Mouse (Mus musculus): ENCODE measurements around the gene Etnppl. TPM values are rescaled to one million over a fixed set of nuclear protein-coding genes. Genes with fewer than 3 reads are reported as not detected.

The Etnppl gene
- total and polyA plus RNA-seq, 3 experiments, result not detected

DNA sequence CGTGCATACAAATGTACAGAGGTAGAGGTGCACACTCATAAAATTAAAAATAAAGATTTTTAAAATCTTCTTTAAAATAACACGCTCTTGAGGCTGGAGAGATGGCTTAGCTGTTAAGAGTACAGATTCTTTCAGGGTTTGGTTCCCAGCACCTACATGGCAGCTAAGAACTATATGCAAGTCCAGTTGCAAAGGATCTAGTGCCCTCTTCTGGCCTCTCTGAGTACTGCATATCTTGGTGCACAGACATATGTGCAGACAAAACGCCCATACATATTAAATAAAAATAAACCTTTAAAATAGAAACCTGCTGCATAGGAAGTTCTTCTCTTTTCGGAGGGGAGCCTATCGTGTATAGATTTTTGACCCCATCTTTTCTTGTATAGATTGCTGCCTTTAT, 11.1 kb downstream of the Etnppl start:
- no peak overlapping the region for H3K27ac ChIP-seq (ENCODE audit: control insufficient read depth, low read depth, low read length)
- H3K36me3 ChIP-seq (ENCODE audit: control insufficient read depth in 1 of 2, insufficient read depth in 2 of 2, low read length in 2 of 2), result no peaks in the 10 kb centered on the region
- H3K9me3 ChIP-seq (replicated peaks; ENCODE audit: insufficient read depth, low read length), result no peaks in the 10 kb centered on the region
- H3K4me3 ChIP-seq (ENCODE audit: control insufficient read depth in 1 of 2, insufficient read depth in 1 of 2, low read depth in 2 of 2, low read length in 2 of 2), result no peak overlapping the region
- TF ChIP-seq MAZ (IDR thresholded peaks at IDR 0.05; ENCODE audit: low read depth, low read length) (no peak), CTCF (IDR thresholded peaks at IDR 0.05 in 2 of 3, conservative IDR thresholded peaks at IDR 0.05 in 1 of 3; ENCODE audit: control insufficient read depth in 1 of 3, insufficient read depth in 1 of 3, low read depth in 2 of 3, low read length in 3 of 3, poor library complexity in 1 of 3, severe bottlenecking in 1 of 3) (peak in 2 of 3 experiments; percentile 36 to 38; a peak in 4 of 6 replicates), POLR2A (IDR thresholded peaks at IDR 0.05; ENCODE audit: control insufficient read depth in 1 of 2, insufficient read depth in 1 of 2, low read depth in 1 of 2, low read length in 2 of 2, poor library complexity in 1 of 2) (no peak), TBP (IDR thresholded peaks at IDR 0.05; ENCODE audit: low read depth, low read length) (no peak), CHD2 (IDR thresholded peaks at IDR 0.05; ENCODE audit: low read length) (no peak), MXI1 (IDR thresholded peaks at IDR 0.05; ENCODE audit: low read depth, low read length) (no peak), POLR2AphosphoS2 (IDR thresholded peaks at IDR 0.05; ENCODE audit: low read length) (no peak), JUND (IDR thresholded peaks at IDR 0.05; ENCODE audit: low read depth, low read length) (no peak), RCOR1 (IDR thresholded peaks at IDR 0.05; ENCODE audit: low read depth, low read length) (no peak), POLR2AphosphoS5 (IDR thresholded peaks at IDR 0.05; ENCODE audit: borderline replicate concordance, low read depth, low read length) (no peak), ZKSCAN1 (IDR thresholded peaks at IDR 0.05; ENCODE audit: low read depth, low read length) (no peak), SIN3A (IDR thresholded peaks at IDR 0.05; ENCODE audit: low read length) (no peak), RAD21 (IDR thresholded peaks at IDR 0.05; ENCODE audit: low read depth, low read length) (peak; percentile 29), MYB (IDR thresholded peaks at IDR 0.05; ENCODE audit: low read depth, low read length) (no peak), EP300 (IDR thresholded peaks at IDR 0.05; ENCODE audit: low read depth in 1 of 2, low read length in 2 of 2) (no peak), GATA1 (IDR thresholded peaks at IDR 0.05; ENCODE audit: low read depth, low read length) (no peak), CHD1 (IDR thresholded peaks at IDR 0.05; ENCODE audit: low read depth, low read length) (no peak)
- no peaks in the 10 kb centered on the region for H3K4me1 ChIP-seq (ENCODE audit: control insufficient read depth in 1 of 2, insufficient read depth in 2 of 2, low read length in 2 of 2)
- H3K9ac ChIP-seq (ENCODE audit: control insufficient read depth, low read depth, low read length, poor library complexity, severe bottlenecking), result no peak overlapping the region
- peak; percentile 34 for DNase-seq (ENCODE audit: low read depth, low spot score)
- H3K27me3 ChIP-seq (ENCODE audit: control insufficient read depth in 1 of 2, insufficient read depth in 2 of 2, low read length in 2 of 2), result no peaks in the 10 kb centered on the region
- H3K79me2 ChIP-seq (ENCODE audit: control insufficient read depth, insufficient read depth, low read length, poor library complexity), result no peaks in the 10 kb centered on the region

DNA sequence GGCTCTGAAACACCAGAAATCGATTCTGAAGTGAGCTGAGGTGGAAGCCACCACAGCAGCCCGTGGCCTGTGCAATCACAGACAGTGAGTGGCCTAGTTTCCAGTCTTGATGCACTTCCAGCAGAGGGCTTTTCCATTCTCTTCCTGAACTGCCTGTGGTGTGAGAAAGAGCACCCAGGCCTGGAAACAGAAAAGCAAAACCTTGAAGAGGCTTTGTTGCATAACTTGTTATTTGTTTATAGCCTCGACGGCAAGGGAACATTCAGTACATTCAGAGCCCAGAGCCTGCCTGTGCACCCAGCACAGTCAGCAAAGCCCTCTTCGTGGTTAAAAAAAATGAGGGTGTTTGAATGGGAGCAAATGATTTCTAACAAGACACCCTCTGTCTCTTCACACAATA, 16.6 kb downstream of the Etnppl start:
- Histone ChIP-seq H3K27me3 (ENCODE audit: control insufficient read depth in 1 of 2, insufficient read depth in 2 of 2, low read length in 2 of 2) (no peaks in the 10 kb centered on the region), H3K27ac (ENCODE audit: control insufficient read depth, low read depth, low read length) (no peak overlapping the region), H3K4me1 (ENCODE audit: control insufficient read depth in 1 of 2, insufficient read depth in 2 of 2, low read length in 2 of 2) (no peaks in the 10 kb centered on the region), H3K9ac (ENCODE audit: control insufficient read depth, low read depth, low read length, poor library complexity, severe bottlenecking) (no peak overlapping the region), H3K36me3 (ENCODE audit: control insufficient read depth in 1 of 2, insufficient read depth in 2 of 2, low read length in 2 of 2) (no peaks in the 10 kb centered on the region), H3K79me2 (ENCODE audit: control insufficient read depth, insufficient read depth, low read length, poor library complexity) (no peaks in the 10 kb centered on the region), H3K4me3 (ENCODE audit: control insufficient read depth in 1 of 2, insufficient read depth in 1 of 2, low read depth in 2 of 2, low read length in 2 of 2) (no peak overlapping the region), H3K9me3 (replicated peaks; ENCODE audit: insufficient read depth, low read length) (no peaks in the 10 kb centered on the region)
- no peak for DNase-seq (ENCODE audit: low read depth, low spot score)
- TF ChIP-seq BHLHE40 (IDR thresholded peaks at IDR 0.05; ENCODE audit: borderline replicate concordance, low read depth, low read length) (no peak), CHD2 (IDR thresholded peaks at IDR 0.05; ENCODE audit: low read length) (no peak), MAZ (IDR thresholded peaks at IDR 0.05; ENCODE audit: low read depth, low read length) (no peak), GATA1 (IDR thresholded peaks at IDR 0.05; ENCODE audit: low read depth, low read length) (no peak), E2F4 (IDR thresholded peaks at IDR 0.05; ENCODE audit: borderline replicate concordance, low read depth, low read length) (no peak), ELF1 (IDR thresholded peaks at IDR 0.05; ENCODE audit: low read depth, low read length) (no peak), ZNF384 (IDR thresholded peaks at IDR 0.05; ENCODE audit: low read depth, low read length) (no peak), MXI1 (IDR thresholded peaks at IDR 0.05; ENCODE audit: low read depth, low read length) (no peak), MYB (IDR thresholded peaks at IDR 0.05; ENCODE audit: low read depth, low read length) (no peak), USF1 (IDR thresholded peaks at IDR 0.05; ENCODE audit: low read depth, low read length) (no peak), TAL1 (IDR thresholded peaks at IDR 0.05; ENCODE audit: low read length) (no peak), NRF1 (IDR thresholded peaks at IDR 0.05; ENCODE audit: insufficient read depth, low read depth, low read length, poor library complexity, severe bottlenecking) (no peak), NELFE (IDR thresholded peaks at IDR 0.05; ENCODE audit: low read depth, low read length) (no peak), ZMIZ1 (IDR thresholded peaks at IDR 0.05; ENCODE audit: low read depth, low read length) (no peak), JUND (IDR thresholded peaks at IDR 0.05; ENCODE audit: low read depth, low read length) (no peak), TBP (IDR thresholded peaks at IDR 0.05; ENCODE audit: low read depth, low read length) (no peak), POLR2AphosphoS5 (IDR thresholded peaks at IDR 0.05; ENCODE audit: borderline replicate concordance, low read depth, low read length) (no peak), SIN3A (IDR thresholded peaks at IDR 0.05; ENCODE audit: low read length) (no peak), MAX (IDR thresholded peaks at IDR 0.05; ENCODE audit: low read length) (no peak)
